Mouse (Mus musculus): ENCODE data around the gene Ydjc. TPM values are rescaled to one million over a fixed set of nuclear protein-coding genes. Genes with fewer than 3 reads are reported as not detected.

Gene Ydjc
- polyA plus RNA-seq (2016; fragmentation: Nextera tagmentation; extraction: Ambion mirVana), result 21.4 and 23.0 TPM in 2 replicates

DNA sequence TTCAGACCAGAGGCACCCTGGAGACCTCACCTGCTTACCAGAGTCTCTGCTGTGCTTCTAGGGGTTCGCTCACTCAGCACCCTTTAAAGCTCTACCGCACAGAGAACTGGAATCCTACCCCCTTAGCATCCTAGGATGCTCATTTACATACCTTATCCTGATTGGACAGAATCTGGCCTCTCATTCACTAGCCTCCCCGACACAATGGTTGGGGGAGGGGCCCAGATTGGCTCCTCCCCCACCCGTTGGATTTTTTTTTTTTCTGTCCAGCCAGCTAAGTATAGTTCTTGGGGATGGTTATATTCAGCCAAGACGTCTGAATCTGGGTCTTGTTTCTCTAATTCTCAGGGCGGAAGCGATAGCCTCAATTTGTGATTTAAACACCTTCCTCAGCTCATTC, at the start of gene Ydjc:
Gene Ydjc (plus strand): TSS at position 283 of the 400 bp plus-strand sequence.
- H3K4me2 ChIP-seq (replicated peaks), result no peak within 1 kb of the TSS
- WGBS, result 16% methylated on average over 7 of the region's 7 CpGs
- H3K4me1 ChIP-seq, result peaks cover 14% of the 10 kb centered on the region
- no peak for ATAC-seq (ENCODE audit: low FRiP score, low read depth)
- peaks cover 15% of the 10 kb centered on the region for H3K27me3 ChIP-seq (replicated peaks)
- no peak within 1 kb of the TSS for H3K27ac ChIP-seq
- no peaks in the 10 kb centered on the region for H3K9me3 ChIP-seq
- H3K9ac ChIP-seq, result no peak within 1 kb of the TSS
- H3K36me3 ChIP-seq, result no peaks in the 10 kb centered on the region
- no peak within 1 kb of the TSS for H3K4me3 ChIP-seq

DNA sequence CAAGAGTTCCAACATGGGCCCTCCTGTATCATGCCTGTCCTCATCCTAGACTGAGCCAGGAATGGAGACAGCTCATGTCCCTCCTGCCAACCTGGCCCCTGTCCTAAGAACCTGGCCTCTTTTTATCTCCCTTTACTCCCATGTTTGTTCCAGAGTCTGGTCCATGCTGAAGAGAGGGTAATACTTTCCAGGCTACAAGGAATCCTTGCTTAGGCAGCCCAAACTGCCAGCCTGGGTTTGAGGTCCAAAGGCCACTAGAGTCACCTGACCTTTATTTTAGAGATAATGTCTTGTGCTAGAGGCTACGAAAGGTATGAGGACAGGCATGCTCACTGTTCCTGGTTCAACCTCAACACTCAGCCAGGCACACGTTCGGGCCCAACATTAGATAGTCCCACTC, 47.5 kb upstream of the Ydjc start:
- Histone ChIP-seq H3K4me2 (replicated peaks) (no peak overlapping the region), H3K27me3 (replicated peaks) (no peaks in the 10 kb centered on the region), H3K9ac (no peak overlapping the region), H3K4me1 (no peaks in the 10 kb centered on the region), H3K27ac (no peak overlapping the region), H3K4me3 (no peak overlapping the region), H3K9me3 (no peaks in the 10 kb centered on the region), H3K36me3 (peaks cover 89% of the 10 kb centered on the region)
- no peak for ATAC-seq (ENCODE audit: low FRiP score, low read depth)
- 96% methylated on average over 3 of the region's 3 CpGs for WGBS

DNA sequence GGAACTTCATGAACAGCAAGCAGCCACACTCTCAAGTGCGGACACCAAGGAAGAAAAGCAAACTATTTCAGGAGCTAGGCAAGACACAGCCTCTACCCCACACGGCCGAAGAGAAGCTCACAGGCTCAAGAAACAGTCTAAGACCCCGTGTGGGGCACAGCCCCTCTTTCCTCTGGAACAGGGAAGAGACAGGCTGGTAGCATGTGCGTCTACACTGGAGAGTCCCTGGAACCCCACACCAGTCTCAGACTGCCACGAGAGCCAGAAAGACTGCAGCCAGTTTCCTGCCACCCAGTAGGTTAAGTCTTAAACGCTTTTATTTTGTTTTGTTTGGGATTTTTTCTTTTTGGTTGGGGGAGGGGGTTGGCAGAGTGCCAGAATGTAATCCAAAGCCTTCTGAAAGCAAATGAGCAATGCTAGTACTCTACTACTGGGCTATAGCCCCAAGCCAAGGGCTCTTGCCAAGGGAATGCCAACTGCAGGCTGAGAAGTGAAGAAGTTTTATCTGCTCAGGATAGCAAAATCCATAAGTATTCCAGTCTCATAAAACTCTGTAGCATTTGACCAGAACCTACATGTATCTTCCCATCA, 41.7 kb upstream of the Ydjc start:
- no peak for ATAC-seq (ENCODE audit: low FRiP score, low read depth)

DNA sequence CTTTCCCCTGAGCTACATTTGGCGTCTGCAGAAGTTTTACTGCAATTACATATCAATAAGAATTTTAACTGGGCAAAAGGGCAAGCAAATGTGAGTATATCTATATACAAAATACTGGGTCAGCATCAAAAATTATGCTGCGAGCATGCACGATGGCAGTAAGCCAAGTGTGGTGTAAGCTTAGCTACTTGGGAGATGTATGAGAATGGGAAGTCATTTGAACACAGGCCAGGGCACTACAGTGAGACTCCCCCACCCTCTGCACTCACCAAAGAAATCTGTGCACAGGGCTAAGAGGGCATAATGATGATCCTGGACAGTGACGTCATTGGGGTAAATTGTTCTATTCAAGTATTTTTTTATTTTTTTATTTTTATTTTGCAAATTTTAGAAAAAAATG, 39.8 kb upstream of the Ydjc start:
- ATAC-seq (ENCODE audit: low FRiP score, low read depth), result no peak
- Histone ChIP-seq H3K9ac (no peak overlapping the region), H3K9me3 (no peaks in the 10 kb centered on the region), H3K4me3 (no peak overlapping the region), H3K4me1 (0 out of 2 replicates have a peak, but pooled peaks cover 1% of the 10 kb centered on the region), H3K27me3 (replicated peaks) (no peaks in the 10 kb centered on the region), H3K36me3 (peaks cover 73% of the 10 kb centered on the region), H3K4me2 (replicated peaks) (no peak overlapping the region), H3K27ac (no peak overlapping the region)
- 95% methylated on average over 4 of the region's 4 CpGs for WGBS

More for the DNA sequence above, 41.7 kb upstream of the Ydjc start:
- WGBS, result 81% methylated on average over 7 of the region's 7 CpGs
- peaks cover 83% of the 10 kb centered on the region for H3K36me3 ChIP-seq
- no peaks in the 10 kb centered on the region for H3K27me3 ChIP-seq (replicated peaks)
- no peak overlapping the region for H3K4me3 ChIP-seq
- H3K27ac ChIP-seq, result no peak overlapping the region
- no peaks in the 10 kb centered on the region for H3K9me3 ChIP-seq
- H3K4me1 ChIP-seq, result no peaks in the 10 kb centered on the region
- no peak overlapping the region for H3K4me2 ChIP-seq (replicated peaks)
- H3K9ac ChIP-seq, result no peak overlapping the region

DNA sequence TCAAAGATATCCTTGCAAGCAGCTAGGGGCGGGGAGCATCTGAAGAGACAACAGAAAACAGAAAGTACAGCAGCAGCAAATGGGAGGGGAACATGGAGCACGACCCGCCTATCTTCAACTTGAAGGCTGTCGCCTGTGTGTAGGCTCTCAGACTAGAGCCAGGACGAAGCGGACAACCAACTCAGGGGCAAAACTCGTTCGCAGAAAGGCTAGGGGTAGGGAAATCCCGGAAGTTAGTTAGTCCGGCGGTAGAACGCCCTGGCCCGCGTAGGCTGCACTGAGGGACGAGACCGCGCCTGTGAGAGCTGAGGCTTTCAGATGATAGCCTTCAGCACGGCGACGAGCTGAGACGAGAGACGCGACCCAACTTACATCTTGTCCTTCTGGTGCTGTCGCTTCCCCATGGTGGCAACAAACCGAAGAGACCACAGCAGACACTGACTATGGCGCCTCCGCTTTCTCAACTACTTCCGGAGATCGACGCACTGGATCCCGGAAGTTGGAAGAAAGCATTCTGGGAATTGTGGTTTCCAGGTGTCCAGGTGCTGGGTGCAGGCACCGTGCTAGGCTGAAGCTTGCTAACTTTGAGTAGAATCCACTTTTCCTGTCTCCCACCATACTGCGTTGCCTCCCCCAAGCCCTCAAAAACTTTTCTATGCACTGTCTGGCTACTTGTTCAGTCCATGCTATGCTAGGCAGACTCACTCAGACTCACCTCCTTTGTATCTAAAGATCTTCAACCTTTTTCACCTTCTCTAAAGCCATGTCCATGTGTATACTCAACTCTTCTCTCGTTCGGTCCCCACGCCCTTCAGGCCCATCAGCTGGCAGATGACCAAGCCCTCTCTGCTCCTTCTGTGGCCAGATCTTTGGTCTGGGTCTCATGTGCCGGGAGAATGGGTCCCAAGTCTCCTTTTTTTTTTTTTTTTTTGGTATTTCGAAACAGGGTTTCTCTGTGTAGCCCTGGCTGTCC, 33.4 kb upstream of the Ydjc start, which contains the start of gene Ppil2:
Gene Ppil2 (minus strand): TSS at position 487 of the 973 bp plus-strand sequence.
- Histone ChIP-seq H3K4me2 (replicated peaks) (peak within 1 kb of the TSS; percentile 73), H3K4me3 (peak within 1 kb of the TSS; percentile 84), H3K9ac (peak within 1 kb of the TSS; percentile 71), H3K4me1 (peaks cover 10% of the 10 kb centered on the region), H3K27ac (peak within 1 kb of the TSS; percentile 42; the same call in 1 of the 2 replicates), H3K27me3 (replicated peaks) (no peaks in the 10 kb centered on the region), H3K36me3 (peaks cover 39% of the 10 kb centered on the region), H3K9me3 (no peaks in the 10 kb centered on the region)
- 8% methylated on average over 37 of the region's 38 CpGs for WGBS
- peak; percentile 87 for ATAC-seq (ENCODE audit: low FRiP score, low read depth)

DNA sequence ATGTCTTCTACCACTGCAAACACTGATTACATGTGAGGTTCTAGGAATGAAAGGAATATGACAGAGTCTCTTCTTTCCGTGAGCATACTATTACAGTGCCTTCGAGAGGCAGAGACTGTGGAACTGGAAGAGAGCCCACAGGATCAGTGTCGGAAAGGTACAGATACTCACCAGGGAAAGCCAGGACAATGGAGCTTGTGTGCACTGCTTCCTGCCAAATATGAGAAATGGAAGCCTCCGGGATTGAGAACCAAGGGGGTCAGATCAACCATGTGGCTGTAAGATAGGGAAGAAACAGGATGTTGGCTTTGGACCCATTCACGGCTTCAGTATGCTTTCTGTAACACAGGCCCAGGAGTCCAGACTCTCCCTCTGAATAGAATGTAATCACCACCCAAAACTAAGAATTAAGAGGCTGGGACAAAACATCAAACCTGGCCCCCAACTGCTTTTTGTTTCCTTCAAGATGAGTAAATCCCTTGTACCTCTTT, 27.1 kb upstream of the Ydjc start:
- Histone ChIP-seq H3K4me2 (replicated peaks) (no peak overlapping the region), H3K4me1 (peaks cover 6% of the 10 kb centered on the region; the same call in 1 of the 2 replicates), H3K4me3 (no peak overlapping the region), H3K27ac (no peak overlapping the region), H3K9me3 (no peaks in the 10 kb centered on the region), H3K36me3 (peaks cover 70% of the 10 kb centered on the region), H3K27me3 (replicated peaks) (no peaks in the 10 kb centered on the region), H3K9ac (no peak overlapping the region)
- 92% methylated on average over 5 of the region's 5 CpGs for WGBS
- no peak for ATAC-seq (ENCODE audit: low FRiP score, low read depth)

DNA sequence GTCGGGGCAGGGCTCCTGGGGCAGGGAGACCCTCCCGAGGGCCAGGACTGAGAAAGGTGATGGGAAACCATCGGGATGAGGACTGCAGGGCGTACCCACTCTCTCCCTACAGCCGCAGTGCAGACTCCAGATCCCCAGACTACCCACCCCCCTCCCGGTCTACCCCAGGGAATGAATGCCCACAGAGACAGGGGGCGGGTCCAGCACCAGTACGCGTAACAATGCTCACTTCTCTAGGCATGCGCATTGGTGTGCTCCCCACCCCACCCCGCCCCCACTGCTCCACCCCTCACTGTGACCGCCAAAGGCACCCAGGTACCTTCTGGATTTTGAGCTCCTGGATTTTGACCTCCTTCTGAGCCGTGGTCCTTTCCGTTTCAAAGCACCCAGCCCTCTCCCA, 22.9 kb upstream of the Ydjc start:
- peaks cover 50% of the 10 kb centered on the region for H3K36me3 ChIP-seq
- WGBS, result 54% methylated on average over 14 of the region's 14 CpGs

DNA sequence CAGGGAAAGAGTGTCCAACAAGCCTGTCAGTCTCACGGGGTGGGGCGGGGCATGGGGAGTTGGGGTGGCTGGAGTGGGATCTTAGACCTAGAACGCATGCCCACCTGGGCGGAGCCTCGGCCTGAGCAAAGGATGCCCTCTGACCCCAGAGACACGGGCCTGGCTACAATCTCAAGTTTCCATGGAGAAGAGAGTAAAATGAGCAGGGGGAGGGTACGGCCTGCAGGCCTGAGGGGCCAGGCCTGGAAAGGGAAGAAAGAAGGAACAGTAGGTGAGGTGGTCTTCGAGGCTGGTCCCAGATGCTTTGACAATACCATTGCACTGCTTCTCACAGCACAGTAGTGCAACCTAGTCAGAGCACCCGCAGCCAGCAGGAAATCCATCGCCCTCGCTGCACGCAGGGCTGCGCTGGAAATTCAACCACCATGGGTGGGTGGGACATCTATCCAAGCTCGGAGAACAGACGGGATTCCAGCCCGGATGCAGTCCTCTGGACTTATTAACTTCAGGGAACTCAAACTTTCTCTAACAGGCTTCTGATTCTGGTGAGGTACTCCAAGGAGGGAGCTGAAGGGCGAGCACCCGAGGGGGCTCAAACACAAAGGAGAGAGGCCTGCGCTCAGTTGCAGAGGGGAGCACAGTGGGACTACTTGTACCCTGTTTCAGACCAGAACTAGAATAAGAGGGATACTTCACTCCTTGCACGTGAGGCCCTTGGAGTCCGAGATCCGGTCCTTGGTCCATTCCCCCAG, 20.1 kb upstream of the Ydjc start:
- H3K9me3 ChIP-seq, result no peaks in the 10 kb centered on the region
- peak overlapping the region; percentile 53 for H3K4me3 ChIP-seq
- no peaks in the 10 kb centered on the region; the same call in 1 of the 2 replicates for H3K27me3 ChIP-seq (replicated peaks)
- H3K27ac ChIP-seq, result no peak overlapping the region
- peaks cover 29% of the 10 kb centered on the region for H3K36me3 ChIP-seq
- H3K4me2 ChIP-seq (replicated peaks), result peak overlapping the region; percentile 82
- under 1% methylated on average over 22 of the region's 22 CpGs for WGBS
- peak overlapping the region; percentile 79 for H3K9ac ChIP-seq
- peak; percentile 61 for ATAC-seq (ENCODE audit: low FRiP score, low read depth)
- H3K4me1 ChIP-seq, result peaks cover 25% of the 10 kb centered on the region

More for the DNA sequence above, 22.9 kb upstream of the Ydjc start:
- no peak overlapping the region for H3K27ac ChIP-seq
- H3K9me3 ChIP-seq, result no peaks in the 10 kb centered on the region
- no peak overlapping the region for H3K9ac ChIP-seq
- ATAC-seq (ENCODE audit: low FRiP score, low read depth), result no peak
- H3K4me1 ChIP-seq, result peaks cover 25% of the 10 kb centered on the region
- H3K27me3 ChIP-seq (replicated peaks), result no peaks in the 10 kb centered on the region; the same call in 1 of the 2 replicates
- no peak overlapping the region for H3K4me3 ChIP-seq
- peak overlapping the region; percentile 40 for H3K4me2 ChIP-seq (replicated peaks)

DNA sequence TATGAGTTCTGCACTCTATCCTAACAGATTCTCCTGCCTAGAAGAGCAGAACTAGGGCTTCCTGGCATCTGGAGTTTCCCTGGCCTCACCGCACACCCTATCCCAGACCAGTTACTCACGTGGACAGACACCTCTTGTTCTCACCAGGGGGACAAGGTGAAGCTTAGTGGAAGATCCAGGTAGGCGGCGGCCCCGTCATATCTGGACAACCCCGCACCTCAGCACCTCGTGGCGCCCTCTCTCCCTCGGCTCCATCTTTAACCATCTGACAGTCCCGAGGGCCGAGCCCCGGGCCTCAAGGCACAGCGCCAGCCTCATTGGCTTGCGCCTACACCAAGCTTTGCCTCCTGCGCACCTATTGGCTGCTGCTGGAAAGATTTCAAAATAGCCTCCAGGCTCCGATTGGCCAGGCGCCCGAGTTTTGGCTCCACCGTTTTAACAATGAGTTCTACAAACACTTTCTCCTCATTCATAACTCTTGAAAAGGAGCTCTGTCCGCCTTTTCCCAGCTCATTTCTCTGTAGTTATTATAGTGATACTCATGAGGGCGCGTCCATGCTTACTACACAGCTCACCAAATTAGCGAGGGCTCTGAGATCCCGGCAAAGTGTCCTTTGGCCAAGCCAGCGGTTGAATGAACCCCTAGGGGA, 19.4 kb upstream of the Ydjc start, which contains the start of gene 2610318N02Rik:
Gene 2610318N02Rik (minus strand): TSS at position 297 of the 650 bp plus-strand sequence.
- Histone ChIP-seq H3K9me3 (no peaks in the 10 kb centered on the region), H3K4me2 (replicated peaks) (peak within 1 kb of the TSS; percentile 82), H3K27ac (no peak within 1 kb of the TSS), H3K36me3 (peaks cover 23% of the 10 kb centered on the region), H3K4me1 (peaks cover 25% of the 10 kb centered on the region), H3K27me3 (replicated peaks) (no peaks in the 10 kb centered on the region; the same call in 1 of the 2 replicates), H3K9ac (peak within 1 kb of the TSS; percentile 79), H3K4me3 (peak within 1 kb of the TSS; percentile 53)
- WGBS, result under 1% methylated on average over 25 of the region's 25 CpGs
- ATAC-seq (ENCODE audit: low FRiP score, low read depth), result peak; percentile 96

DNA sequence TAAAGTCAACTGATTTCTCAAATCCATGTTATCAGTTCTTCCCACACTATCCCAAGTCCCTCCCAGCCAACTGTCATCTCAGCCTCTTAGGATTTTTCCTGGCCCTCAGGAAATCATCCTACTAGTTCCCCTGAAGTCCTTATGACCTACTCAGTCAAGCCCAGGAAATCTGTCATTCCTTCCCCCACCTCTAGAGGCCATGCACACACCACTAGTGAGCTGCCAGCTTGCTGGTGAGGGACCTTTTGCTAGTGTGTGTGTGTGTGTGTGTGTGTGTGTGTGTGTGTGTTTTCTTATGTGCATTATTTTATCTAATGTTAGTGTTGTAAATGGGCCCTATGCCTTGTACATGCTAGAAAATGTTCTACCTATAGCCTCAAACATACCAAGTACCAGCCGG, 17.1 kb upstream of the Ydjc start:
- H3K4me1 ChIP-seq, result peaks cover 36% of the 10 kb centered on the region
- H3K4me2 ChIP-seq (replicated peaks), result no peak overlapping the region
- H3K36me3 ChIP-seq, result peaks cover 4% of the 10 kb centered on the region
- H3K9me3 ChIP-seq, result no peaks in the 10 kb centered on the region
- H3K27ac ChIP-seq, result no peak overlapping the region
- no peak overlapping the region for H3K4me3 ChIP-seq
- 89% methylated on average over 1 of the region's 1 CpGs for WGBS
- H3K27me3 ChIP-seq (replicated peaks), result no peaks in the 10 kb centered on the region; the same call in 1 of the 2 replicates
- ATAC-seq (ENCODE audit: low FRiP score, low read depth), result no peak
- H3K9ac ChIP-seq, result no peak overlapping the region
